Mouse (Mus musculus): ENCODE measurements around the gene Clrn3.
"Not testable (repeated sequence)": the region's sequence is repeated elsewhere in the genome, so short reads cannot be mapped to it uniquely, and the experiment has no call there.

Gene Clrn3

GRCm38 (mm10) chr7:135528515-135528914 lies at the start of gene Clrn3:
Gene Clrn3 (minus strand): TSS chr7:135528654.
- POLR2A ChIA-PET: no interaction called here
- CTCF ChIA-PET: interaction anchor here in 2 of 4 experiments (0.8 to 1.0 kb wide), 2 partner anchors 10 to 207 kb away, joined by 3 read pairs; no protein-coding TSS in a partner anchor

- CTCF ChIA-PET: no interaction called here
- POLR2A ChIA-PET: interaction anchor here in 1 of 4 experiments (0.6 kb wide), 1 partner anchor 467 kb away, joined by 6 read pairs; no protein-coding TSS in a partner anchor
These were observed 47.9 kb upstream of the Clrn3 start for GRCm38 (mm10) chr7:135576329-135576728.

DNA sequence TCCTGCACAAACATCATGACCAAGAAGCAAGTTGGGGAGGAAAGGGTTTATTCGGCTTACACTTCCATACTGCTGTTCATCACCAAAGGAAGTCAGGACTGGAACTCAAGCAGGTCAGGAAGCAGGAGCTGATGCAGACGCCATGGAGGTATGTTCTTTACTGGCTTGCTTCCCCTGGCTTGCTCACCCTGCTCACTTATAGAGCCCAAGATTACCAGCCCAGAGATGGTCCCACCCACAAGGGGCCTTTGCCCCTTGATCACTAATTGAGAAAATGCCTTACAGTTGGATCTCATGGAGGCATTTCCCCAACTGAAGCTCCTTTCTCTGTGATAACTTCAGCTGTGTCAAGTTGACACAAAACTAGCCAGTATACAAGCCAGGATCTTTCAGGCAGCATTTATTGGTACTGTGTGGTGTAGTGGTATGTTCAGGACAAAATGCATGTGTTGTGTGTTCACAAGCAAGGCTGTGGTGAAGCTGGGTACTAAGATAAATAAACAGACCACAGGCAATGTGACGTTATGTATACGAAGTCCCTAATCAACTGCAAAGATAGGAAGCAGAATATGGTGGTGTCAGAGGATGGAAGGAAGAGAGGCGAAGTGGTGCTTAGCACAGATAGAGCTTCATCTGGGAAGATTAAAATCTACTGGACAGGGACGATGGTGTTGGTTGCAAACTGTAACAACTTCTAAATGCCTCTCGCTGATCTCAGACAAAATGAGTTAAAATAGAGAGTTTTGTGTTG lies 47.0 kb upstream of the Clrn3 start:
- POLR2A ChIA-PET: interaction anchor here in 1 of 4 experiments (0.6 kb wide), 1 partner anchor 466 kb away, joined by 6 read pairs; no protein-coding TSS in a partner anchor
- CTCF ChIA-PET: not testable (repeated sequence)

DNA sequence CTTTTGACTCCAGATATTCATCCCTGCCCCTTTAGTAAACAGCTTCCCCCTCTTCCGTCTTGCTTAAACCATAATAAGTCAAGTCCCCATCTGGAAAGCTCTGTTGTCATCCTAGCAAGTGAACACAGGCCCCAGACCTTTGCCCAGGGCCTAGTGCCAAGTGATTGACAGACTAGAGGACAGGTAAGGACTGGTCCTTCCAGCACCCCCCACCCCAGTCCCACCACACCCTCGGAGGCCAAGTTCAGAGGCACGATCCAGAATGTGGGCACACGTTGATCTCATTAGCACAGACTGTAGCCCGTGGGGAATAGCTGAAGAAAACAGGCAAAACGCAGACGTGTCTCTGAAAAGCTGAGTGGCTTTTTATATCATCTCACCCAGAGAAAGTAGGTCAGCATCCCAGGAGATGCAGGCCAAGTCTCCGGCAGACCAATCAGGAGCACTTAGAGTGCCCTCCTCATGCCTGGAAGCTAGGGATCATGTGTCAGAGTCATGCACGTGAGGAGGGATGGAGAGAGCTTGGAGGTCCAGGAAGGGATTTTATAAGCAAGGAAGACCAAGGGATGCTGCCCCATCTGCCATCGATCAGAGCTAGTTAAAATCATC lies 43.6 kb upstream of the Clrn3 start:
- POLR2A ChIA-PET: interaction anchor here in 2 of 4 experiments (0.6 to 1.0 kb wide), 2 partner anchors 17 to 477 kb away, joined by 3 to 5 read pairs; no protein-coding TSS in a partner anchor
- CTCF ChIA-PET: interaction anchor here in 2 of 4 experiments (0.6 to 1.1 kb wide), 2 partner anchors 60 to 806 kb away, joined by 3 to 5 read pairs; no protein-coding TSS in a partner anchor

- ChIA-PET POLR2A (no interaction called here), CTCF (no interaction called here)
These were observed 42.9 kb upstream of the Clrn3 start for GRCm38 (mm10) chr7:135571392-135571791.

GRCm38 (mm10) chr7:135568550-135568949 lies 40.1 kb upstream of the Clrn3 start:
- CTCF ChIA-PET: interaction anchor here in 1 of 4 experiments (0.9 kb wide), 1 partner anchor 63 kb away, joined by 3 read pairs; no protein-coding TSS in a partner anchor

DNA sequence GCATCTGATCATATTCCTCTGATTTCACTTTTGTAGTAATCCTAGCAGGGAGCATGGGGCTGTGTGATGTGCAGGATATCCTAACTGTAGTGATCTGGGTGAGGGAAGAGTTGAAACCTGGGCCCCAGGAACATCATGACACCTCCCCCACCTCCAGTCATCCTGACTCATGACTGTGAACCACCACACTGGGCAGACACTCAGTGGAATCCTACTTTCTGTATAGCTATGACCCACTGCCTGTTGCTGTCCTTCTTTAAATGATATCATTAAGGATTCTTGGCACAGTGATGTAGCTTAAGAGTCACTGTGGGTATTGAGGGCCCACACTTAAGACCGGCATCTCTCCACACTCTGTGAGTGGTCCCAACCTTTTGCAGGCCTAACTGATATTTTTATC lies 39.1 kb upstream of the Clrn3 start:
- ChIA-PET CTCF (interaction anchor here in 1 of 4 experiments (0.9 kb wide), 1 partner anchor 64 kb away, joined by 3 read pairs; no protein-coding TSS in a partner anchor), POLR2A (interaction anchor here in 1 of 4 experiments (1.6 kb wide), 1 partner anchor 11 kb away, joined by 10 read pairs; no protein-coding TSS in a partner anchor)

More at GRCm38 (mm10) chr7:135568550-135568949, 40.1 kb upstream of the Clrn3 start:
- POLR2A ChIA-PET: interaction anchor here in 1 of 4 experiments (1.6 kb wide), 1 partner anchor 10 kb away, joined by 10 read pairs; no protein-coding TSS in a partner anchor

GRCm38 (mm10) chr7:135566013-135566412 lies 37.6 kb upstream of the Clrn3 start:
- POLR2A ChIA-PET: no interaction called here
- CTCF ChIA-PET: interaction anchor here in 1 of 4 experiments (0.7 kb wide), 1 partner anchor 75 kb away, joined by 3 read pairs; no protein-coding TSS in a partner anchor

GRCm38 (mm10) chr7:135564022-135564421 lies 35.6 kb upstream of the Clrn3 start:
- POLR2A ChIA-PET: no interaction called here
- CTCF ChIA-PET: no interaction called here

DNA sequence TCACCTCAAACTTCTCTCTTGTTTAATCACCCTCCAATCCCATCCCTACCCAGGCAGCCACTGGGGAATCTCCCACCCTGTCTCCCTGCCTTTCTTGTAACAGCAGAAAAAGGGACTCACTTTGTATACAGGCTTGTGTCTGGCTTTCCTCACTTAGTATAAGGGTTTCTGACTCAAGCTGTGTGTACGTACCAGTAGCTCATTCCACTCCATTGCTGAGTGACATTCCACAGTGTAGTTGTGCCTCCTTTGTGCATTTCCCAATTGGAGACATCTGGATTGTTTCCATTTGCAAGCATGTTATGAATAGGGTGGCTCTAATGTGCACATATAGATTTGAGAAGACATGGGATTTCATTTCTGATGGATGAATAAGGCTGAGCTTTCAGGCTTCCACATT lies 31.8 kb upstream of the Clrn3 start:
- ChIA-PET CTCF (no interaction called here), POLR2A (interaction anchor here in 1 of 4 experiments (1.5 kb wide), 1 partner anchor 23 kb away, joined by 3 read pairs; the partner anchor contains the start of gene Ptpre)

GRCm38 (mm10) chr7:135556663-135557402 lies 28.4 kb upstream of the Clrn3 start:
- ChIA-PET POLR2A (no interaction called here), CTCF (interaction anchor here in 2 of 4 experiments (0.6 to 1.2 kb wide), 3 partner anchors 64 to 210 kb away, joined by 3 read pairs; no protein-coding TSS in a partner anchor)

DNA sequence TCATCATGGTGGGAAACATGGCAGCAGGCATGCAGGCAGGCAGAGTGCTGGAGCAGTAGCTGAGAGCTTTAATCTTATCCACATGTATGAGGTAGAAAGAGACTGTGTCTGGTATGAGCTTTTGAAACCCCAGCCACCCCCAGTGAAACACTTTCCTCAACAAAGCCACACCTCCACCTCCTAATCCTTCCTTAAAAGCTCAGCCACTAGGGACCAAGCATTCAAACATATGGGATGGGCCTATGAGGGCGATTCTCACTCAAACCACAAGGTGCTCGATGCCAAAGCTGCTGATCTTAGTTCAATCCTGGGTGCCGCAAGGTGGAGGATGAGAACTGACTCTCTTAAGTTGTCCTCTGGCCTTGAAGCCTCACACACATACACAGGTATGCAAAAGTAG lies 25.1 kb upstream of the Clrn3 start:
- POLR2A ChIA-PET: interaction anchor here in 1 of 4 experiments (0.6 kb wide), 1 partner anchor 163 kb away, joined by 4 read pairs; no protein-coding TSS in a partner anchor
- CTCF ChIA-PET: interaction anchor here in 2 of 4 experiments (1.4 to 1.5 kb wide), 2 partner anchors 16 to 35 kb away, joined by 3 read pairs; partner anchors contain the start of gene Ptpre (in 1 of the 2)

GRCm38 (mm10) chr7:135551547-135551946 lies 23.1 kb upstream of the Clrn3 start:
- ChIA-PET POLR2A (interaction anchor here in 1 of 4 experiments (0.7 kb wide), 1 partner anchor 479 kb away, joined by 3 read pairs; no protein-coding TSS in a partner anchor), CTCF (interaction anchor here (0.6 to 1.8 kb wide), 7 partner anchors 13 to 91 kb away, joined by 3 to 9 read pairs (median 5); partner anchors contain the start of gene Ptpre (in 1 of the 4))

GRCm38 (mm10) chr7:135548434-135548833 lies 20.0 kb upstream of the Clrn3 start:
- POLR2A ChIA-PET: no interaction called here
- CTCF ChIA-PET: no interaction called here

- POLR2A ChIA-PET: no interaction called here
- CTCF ChIA-PET: interaction anchor here in 3 of 4 experiments (1.0 to 1.8 kb wide), 5 partner anchors 8 to 157 kb away, joined by 3 to 6 read pairs (median 3); partner anchors contain the start of gene Ptpre (in 1 of the 3)
These were observed 18.1 kb upstream of the Clrn3 start for GRCm38 (mm10) chr7:135546530-135546929.

GRCm38 (mm10) chr7:135545957-135546356 lies 17.5 kb upstream of the Clrn3 start:
- ChIA-PET CTCF (interaction anchor here (0.6 to 1.8 kb wide), 6 partner anchors 8 to 245 kb away, joined by 3 to 6 read pairs (median 4); no protein-coding TSS in a partner anchor), POLR2A (no interaction called here)

- CTCF ChIA-PET: interaction anchor here in 1 of 4 experiments (0.9 to 1.5 kb wide), 2 partner anchors 81 to 88 kb away, joined by 4 read pairs; no protein-coding TSS in a partner anchor
These were observed 15.9 kb upstream of the Clrn3 start for GRCm38 (mm10) chr7:135544321-135544720.

GRCm38 (mm10) chr7:135543033-135543432 lies 14.6 kb upstream of the Clrn3 start:
- CTCF ChIA-PET: no interaction called here
- POLR2A ChIA-PET: no interaction called here

More at GRCm38 (mm10) chr7:135544321-135544720, 15.9 kb upstream of the Clrn3 start:
- POLR2A ChIA-PET: no interaction called here
